10 mouse cellular contexts compared by ENCODE assay signal in the genomic region with DNA sequence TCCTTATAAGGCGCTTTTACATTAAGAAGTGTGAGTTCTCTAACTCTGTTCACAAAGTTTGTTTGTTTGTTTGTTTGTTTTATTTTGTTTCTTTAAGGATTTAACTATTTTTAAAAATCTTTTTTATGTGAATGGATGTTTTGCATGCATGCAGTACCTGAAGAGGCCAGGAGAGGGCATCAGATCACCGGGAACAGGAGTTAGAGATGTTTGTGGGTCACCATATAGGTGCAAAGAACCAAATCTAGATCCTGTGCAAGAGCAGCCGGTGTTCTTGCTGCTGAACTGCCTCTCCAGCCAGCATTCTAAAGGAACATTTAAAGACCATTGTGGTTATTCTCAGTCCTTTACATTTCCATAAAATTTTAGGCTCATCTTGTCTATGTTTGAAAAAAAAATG. TPM values are rescaled to one million over a fixed set of nuclear protein-coding genes. Genes with fewer than 3 reads are reported as not detected.
DNase-seq lines count a peak whose midpoint lies in the region; ATAC-seq and TF ChIP-seq lines count a peak whose summit lies in the region.
"Had no signal": no experiment of that assay in that cellular context is flagged by ENCODE, and none has a peak within 500 bp of the region (broad histone marks: within the 10 kb centered on the region; RNA-seq: fewer than 3 reads in every experiment).

No protein-coding gene starts in this region.

- no peak overlapping the region for H3K4me3 ChIP-seq in kidney, embryonic 15.5 days (replicated peaks)
- H3K4me3 ChIP-seq in hindbrain, postnatal 0 days (ENCODE audit: low read length): no peak overlapping the region
- H3K4me3 ChIP-seq: heart, embryonic 13.5 days; midbrain, embryonic 12.5 days had no signal

- no peaks in the 10 kb centered on the region for H3K36me3 ChIP-seq in kidney, embryonic 15.5 days
- H3K36me3 ChIP-seq in hindbrain, postnatal 0 days (ENCODE audit: insufficient read depth, low read length): no peaks in the 10 kb centered on the region
- H3K36me3 ChIP-seq: heart, embryonic 13.5 days; midbrain, embryonic 12.5 days had no signal

- no peak for ATAC-seq in kidney, embryonic 15.5 days (replicated peaks; ENCODE audit: low FRiP score)
- no peak for ATAC-seq in hindbrain, postnatal 0 days

- peak; percentile 80 for TF ChIP-seq CTCF in hindbrain, postnatal 0 days (IDR thresholded peaks at IDR 0.05; ENCODE audit: low read depth)

- no peaks in the 10 kb centered on the region for H3K27me3 ChIP-seq in kidney, embryonic 15.5 days
- no peaks in the 10 kb centered on the region for H3K27me3 ChIP-seq in hindbrain, postnatal 0 days (ENCODE audit: insufficient read depth, low read length)
- H3K27me3 ChIP-seq: midbrain, embryonic 12.5 days had no signal

- no peaks in the 10 kb centered on the region for H3K9me3 ChIP-seq in kidney, embryonic 15.5 days (replicated peaks)
- H3K9me3 ChIP-seq in hindbrain, postnatal 0 days (ENCODE audit: low read length): no peaks in the 10 kb centered on the region
- H3K9me3 ChIP-seq: heart, embryonic 13.5 days had no signal

- peak; percentile 53 for DNase-seq in adrenal gland, postnatal 10 days
- DNase-seq in adrenal gland, adult 2 months: no peak
- DNase-seq in kidney, postnatal 36 days: peak; percentile 11 to 73
- peak; percentile 60 for DNase-seq in NIH3T3 (ENCODE audit: low read depth)
- peak; percentile 51 for DNase-seq in hindbrain, postnatal 0 days (ENCODE audit: low spot score)
- peak; percentile 43 for DNase-seq in thymus, postnatal 25 days
- no peak for DNase-seq in layer of hippocampus, adult 9-10 months (ENCODE audit: low spot score)

- H3K9ac ChIP-seq in kidney, embryonic 15.5 days: no peak overlapping the region
- no peak overlapping the region for H3K9ac ChIP-seq in hindbrain, postnatal 0 days (replicated peaks; ENCODE audit: low read length)
- H3K9ac ChIP-seq: heart, embryonic 13.5 days; midbrain, embryonic 12.5 days had no signal

- no peak overlapping the region for H3K27ac ChIP-seq in kidney, embryonic 15.5 days
- no peak overlapping the region for H3K27ac ChIP-seq in hindbrain, postnatal 0 days
- H3K27ac ChIP-seq: heart, embryonic 13.5 days; midbrain, embryonic 12.5 days had no signal

- H3K4me1 ChIP-seq in kidney, embryonic 15.5 days: no peaks in the 10 kb centered on the region
- no peaks in the 10 kb centered on the region for H3K4me1 ChIP-seq in hindbrain, postnatal 0 days (ENCODE audit: insufficient read depth, low read length)
- H3K4me1 ChIP-seq: heart, embryonic 13.5 days; midbrain, embryonic 12.5 days had no signal

- 32% methylated on average over 3 of the region's 3 CpGs for WGBS in kidney, embryonic 15.5 days
- WGBS in hindbrain, postnatal 0 days: 28% methylated on average over 3 of the region's 3 CpGs

- no peak overlapping the region for H3K4me2 ChIP-seq in kidney, embryonic 15.5 days
- H3K4me2 ChIP-seq in hindbrain, postnatal 0 days (ENCODE audit: low read depth, low read length): no peak overlapping the region
- H3K4me2 ChIP-seq: heart, embryonic 13.5 days; midbrain, embryonic 12.5 days had no signal

RNA-seq across cellular contexts. Expression of a gene that starts 52.1 kb away (rescaled TPM):
- 10 to 100 TPM; 49.0 to 64.5 TPM for total RNA-seq in adrenal gland, postnatal 10 days (2021)
- total RNA-seq in adrenal gland, adult 2 months (2021): 10 to 100 TPM; 43.8 to 82.9 TPM
- 5.5 and 8.0 TPM in 2 replicates for polyA plus RNA-seq in adrenal gland, adult 2 months (2012; rRNA removed)
- 30.6 and 31.9 TPM in 2 replicates for polyA plus RNA-seq in kidney, embryonic 15.5 days (2015; fragmentation: Nextera tagmentation; extraction: Ambion mirVana)
- 27.0 and 39.4 TPM in 2 replicates for total RNA-seq in hindbrain, postnatal 0 days (2014; rRNA removed)
- 18.3 and 20.0 TPM in 2 replicates for polyA plus RNA-seq in hindbrain, postnatal 0 days (2015; fragmentation: Nextera tagmentation; extraction: Ambion mirVana)

Comparison
In these comparisons a context has a peak if more than half of its experiments do, and no peak if none do; other contexts are left out.
1. DNase-seq: peak in adrenal gland, postnatal 10 days (single experiment), kidney, postnatal 36 days (2 of 2), NIH3T3 (single experiment), hindbrain, postnatal 0 days (single experiment) and thymus, postnatal 25 days (single experiment); none in adrenal gland, adult 2 months (single experiment) and layer of hippocampus, adult 9-10 months (single experiment).